Mouse (Mus musculus) heart, postnatal 0 days (tissue): ENCODE data around the gene Rprd2. TPM values are rescaled to one million over a fixed set of nuclear protein-coding genes. Genes with fewer than 3 reads are reported as not detected.

Experiments used
- ATAC-seq: fragments of 200-750 bp; cut with Nextera tagmentation; 2 replicates; pipeline ENCODE4 v1.8.0; 2017; ENCODE audit warnings: low read depth, moderate number of reproducible peaks, moderate library complexity; ENCODE audit not compliant: insufficient read depth
- DNase-seq: peaks from one replicate; pipeline ENCODE4 v3.0.0-alpha.2; 2016; ENCODE audit warnings: low spot score
- H3K27ac ChIP-seq: fragments of 300-500 bp; sonication (generic); 2 replicates; pipeline ENCODE4 v1.5.1; 2014; ENCODE audit warnings: low read depth, mild to moderate bottlenecking
- H3K27me3 ChIP-seq: fragments of 300-500 bp; sonication (generic); 2 replicates; pipeline ENCODE4 v1.6.1; 2014; ENCODE audit warnings: low read length, mixed read lengths; ENCODE audit not compliant: control insufficient read depth, insufficient read depth
- H3K36me3 ChIP-seq: fragments of 300-500 bp; sonication (generic); replicated peaks from 2 replicates; pipeline ENCODE4 v1.6.1; 2014; ENCODE audit warnings: low read length, mixed read lengths; ENCODE audit not compliant: control insufficient read depth, insufficient read depth
- H3K4me1 ChIP-seq: fragments of 300-500 bp; sonication (generic); 2 replicates; pipeline ENCODE4 v1.6.1; 2014; ENCODE audit warnings: antibody characterized with exemption; ENCODE audit not compliant: control insufficient read depth, insufficient read depth
- H3K4me2 ChIP-seq: fragments of 300-500 bp; sonication (generic); 2 replicates; pipeline ENCODE4 v1.6.1; 2014; ENCODE audit warnings: low read depth, mild to moderate bottlenecking, low read length, moderate library complexity
- H3K4me3 ChIP-seq: fragments of 300-500 bp; sonication (generic); 2 replicates; pipeline ENCODE4 v1.5.1; 2014; ENCODE audit warnings: low read depth, low read length
- H3K9ac ChIP-seq: fragments of 300-500 bp; sonication (generic); replicated peaks from 2 replicates; pipeline ENCODE4 v1.6.1; 2014; ENCODE audit warnings: low read depth, low read length, mixed read lengths
- H3K9me3 ChIP-seq: fragments of 300-500 bp; sonication (generic); replicated peaks from 2 replicates; pipeline ENCODE4 v1.6.1; 2016; ENCODE audit warnings: low read length; ENCODE audit not compliant: control insufficient read depth
- CTCF ChIP-seq: IDR thresholded peaks from 2 replicates; pipeline ENCODE4 v1.5.1; 2016; ENCODE audit warnings: antibody characterized with exemption, control low read depth, low read depth
- EP300 ChIP-seq: IDR thresholded peaks from 2 replicates; pipeline ENCODE4 v1.6.1; 2016; ENCODE audit warnings: antibody characterized with exemption, low read depth
- WGBS: fragments of 180-500 bp; shearing (Covaris S2); extraction: QIAGEN DNeasy Blood & Tissue Kit; methylation state at CpG from one replicate; pipeline ENCODE4 v1.1.7; 2014; 5-methylcytosine and 5-hydroxymethylcytosine counted together
- polyA plus RNA-seq: library from polyadenylated mRNA; unstranded; fragments of >200 nt; fragmentation: Nextera tagmentation; extraction: Ambion mirVana; gene quantifications from 2 replicates; pipeline ENCODE4 v1.2.1, GENCODE M21; 2015
- total RNA-seq: library from RNA; depleted of rRNA; stranded (reverse); fragments of >200 nt; gene quantifications from 2 replicates; pipeline ENCODE4 v1.2.3, GENCODE M21; 2014; ENCODE audit warnings: low replicate concordance

Gene Rprd2
- total and polyA plus RNA-seq, 2 experiments from 2014 or later, result 20.8 to 25.6 TPM

DNA sequence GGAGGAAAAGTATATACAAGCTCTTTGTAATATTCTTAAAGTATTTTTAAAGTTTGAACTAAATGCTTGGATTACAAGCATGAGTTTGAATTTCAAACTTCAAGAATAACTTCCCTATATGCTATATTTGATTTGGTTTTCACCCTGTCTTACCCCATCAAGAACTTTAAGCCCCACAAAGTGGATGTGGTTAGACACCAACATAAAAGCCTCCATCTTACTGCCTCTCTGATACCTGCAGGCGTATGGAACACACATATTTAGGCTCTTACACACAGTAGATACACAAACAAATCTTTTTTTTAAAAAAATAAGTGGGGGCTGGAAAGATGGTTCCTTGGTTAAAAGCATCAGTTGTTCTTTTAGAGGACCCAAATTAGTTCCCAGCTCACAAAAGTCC lies 24.4 kb downstream of the Rprd2 start:
- no peak overlapping the region for H3K27ac ChIP-seq
- H3K4me3 ChIP-seq, result no peak overlapping the region
- no peak for ATAC-seq
- no peak overlapping the region for H3K9ac ChIP-seq
- no peaks in the 10 kb centered on the region for H3K9me3 ChIP-seq
- TF ChIP-seq EP300, result no peak
- TF ChIP-seq CTCF, result no peak
- WGBS, result 94% methylated on average over 1 of the region's 1 CpGs
- no peaks in the 10 kb centered on the region for H3K4me1 ChIP-seq
- H3K36me3 ChIP-seq, result 0 out of 2 replicates have a peak, but pooled peaks cover 2% of the 10 kb centered on the region
- no peaks in the 10 kb centered on the region for H3K27me3 ChIP-seq
- no peak for DNase-seq
- H3K4me2 ChIP-seq, result no peak overlapping the region

DNA sequence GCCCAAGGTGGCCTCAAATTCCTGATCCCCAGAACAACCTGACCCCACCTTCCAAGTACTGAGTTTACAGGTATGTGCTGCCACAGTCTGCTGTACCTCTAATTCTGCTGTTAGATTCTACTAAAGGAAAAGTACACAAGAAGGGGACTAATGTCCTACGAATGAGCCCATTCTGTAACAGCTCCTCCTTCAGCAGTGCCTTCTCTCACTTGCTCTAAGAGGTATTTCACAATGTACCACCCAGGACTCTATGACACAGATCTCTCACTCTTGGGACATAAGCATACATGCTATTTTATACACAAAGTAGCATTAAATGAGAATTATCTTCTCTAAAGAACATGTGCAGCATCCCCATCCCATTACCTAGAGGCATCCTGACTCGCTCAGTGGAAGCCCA lies 25.0 kb downstream of the Rprd2 start:
- Histone ChIP-seq H3K4me2 (no peak overlapping the region), H3K36me3 (peaks cover 6% of the 10 kb centered on the region; the same call in 1 of the 2 replicates), H3K9me3 (no peaks in the 10 kb centered on the region), H3K27me3 (no peaks in the 10 kb centered on the region), H3K9ac (no peak overlapping the region), H3K4me3 (no peak overlapping the region), H3K27ac (no peak overlapping the region), H3K4me1 (no peaks in the 10 kb centered on the region)
- DNase-seq (no peak), ATAC-seq (no peak)
- TF ChIP-seq EP300 (no peak), CTCF (no peak)
- WGBS, result 78% methylated on average over 2 of the region's 2 CpGs

DNA sequence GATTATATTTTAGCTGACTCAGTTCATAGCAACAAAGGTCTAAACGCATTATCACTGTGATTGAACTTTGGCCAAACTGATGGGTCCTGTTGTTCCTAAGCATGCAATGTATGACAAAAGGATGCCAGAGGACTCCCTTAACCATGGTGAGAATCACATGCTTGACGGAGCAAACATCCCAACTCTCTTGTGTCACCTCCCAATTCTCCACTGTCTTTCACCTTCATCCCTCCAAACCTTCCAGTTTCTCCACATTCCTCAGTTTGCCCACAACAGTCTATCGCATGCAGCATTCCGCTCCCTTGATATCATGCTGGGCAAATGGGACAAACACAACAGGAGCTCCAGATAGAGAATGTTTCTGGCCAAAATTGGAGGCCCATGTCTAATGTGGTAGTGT lies 33.2 kb downstream of the Rprd2 start:
- ATAC-seq, result no peak
- H3K27me3 ChIP-seq, result no peaks in the 10 kb centered on the region
- TF ChIP-seq CTCF, result no peak
- TF ChIP-seq EP300, result no peak
- no peak overlapping the region for H3K4me2 ChIP-seq
- H3K36me3 ChIP-seq, result peaks cover 74% of the 10 kb centered on the region
- no peak overlapping the region for H3K9ac ChIP-seq
- H3K4me1 ChIP-seq, result no peaks in the 10 kb centered on the region
- DNase-seq, result no peak
- no peak overlapping the region for H3K27ac ChIP-seq
- no peak overlapping the region for H3K4me3 ChIP-seq
- WGBS, result 94% methylated on average over 4 of the region's 4 CpGs
- H3K9me3 ChIP-seq, result no peaks in the 10 kb centered on the region

DNA sequence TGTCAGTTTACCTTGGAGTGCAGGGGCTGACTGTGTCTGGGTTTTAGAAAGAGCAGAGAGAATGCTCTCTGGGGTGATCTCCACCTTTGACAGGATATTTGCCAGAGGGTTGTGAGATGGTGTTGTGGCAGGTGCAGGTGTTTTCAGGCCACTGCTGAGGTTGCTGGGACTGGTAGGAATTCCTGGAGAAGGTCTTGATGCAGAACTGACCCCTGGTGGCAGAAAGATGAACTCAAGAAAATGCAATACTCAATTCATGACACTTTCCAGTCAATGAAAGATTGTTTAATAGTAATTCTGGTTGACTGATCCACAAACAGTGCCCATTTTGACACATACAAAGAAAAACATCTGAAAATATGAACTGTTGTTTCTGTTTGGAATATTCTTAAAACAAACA lies 46.7 kb downstream of the Rprd2 start:
- Histone ChIP-seq H3K9me3 (no peaks in the 10 kb centered on the region), H3K9ac (no peak overlapping the region), H3K4me3 (no peak overlapping the region), H3K36me3 (peaks cover 69% of the 10 kb centered on the region), H3K27me3 (no peaks in the 10 kb centered on the region), H3K4me2 (no peak overlapping the region), H3K27ac (no peak overlapping the region), H3K4me1 (no peaks in the 10 kb centered on the region)
- no peak for TF ChIP-seq EP300
- TF ChIP-seq CTCF, result peak; percentile 64
- DNase-seq (peak; percentile 32), ATAC-seq (no peak)

DNA sequence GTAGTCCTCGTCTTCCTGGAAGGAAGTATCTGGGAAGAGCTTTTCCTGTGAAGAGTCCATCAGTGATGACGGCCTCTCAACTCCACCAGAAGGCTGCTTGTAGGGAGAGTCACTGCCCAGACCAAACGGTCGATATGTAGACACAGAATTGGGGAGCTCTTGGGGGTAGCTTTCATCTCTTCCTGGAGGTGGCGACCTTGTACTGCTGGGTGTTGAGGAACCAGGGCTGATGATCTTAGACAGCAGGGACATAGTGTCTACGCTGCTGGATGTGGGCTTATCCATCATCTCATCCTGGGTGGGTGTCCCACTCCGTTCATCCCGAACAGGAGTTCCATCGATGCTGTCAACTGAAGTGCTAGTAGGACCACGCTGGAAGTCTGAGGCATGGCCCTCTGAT lies 53.1 kb downstream of the Rprd2 start:
- Histone ChIP-seq H3K27ac (no peak overlapping the region), H3K9me3 (no peaks in the 10 kb centered on the region), H3K27me3 (no peaks in the 10 kb centered on the region), H3K4me3 (no peak overlapping the region), H3K9ac (no peak overlapping the region), H3K4me2 (no peak overlapping the region), H3K36me3 (peaks cover 49% of the 10 kb centered on the region), H3K4me1 (no peaks in the 10 kb centered on the region)
- TF ChIP-seq CTCF (no peak), EP300 (no peak)
- DNase-seq (no peak), ATAC-seq (no peak)
- WGBS, result 85% methylated on average over 10 of the region's 10 CpGs

DNA sequence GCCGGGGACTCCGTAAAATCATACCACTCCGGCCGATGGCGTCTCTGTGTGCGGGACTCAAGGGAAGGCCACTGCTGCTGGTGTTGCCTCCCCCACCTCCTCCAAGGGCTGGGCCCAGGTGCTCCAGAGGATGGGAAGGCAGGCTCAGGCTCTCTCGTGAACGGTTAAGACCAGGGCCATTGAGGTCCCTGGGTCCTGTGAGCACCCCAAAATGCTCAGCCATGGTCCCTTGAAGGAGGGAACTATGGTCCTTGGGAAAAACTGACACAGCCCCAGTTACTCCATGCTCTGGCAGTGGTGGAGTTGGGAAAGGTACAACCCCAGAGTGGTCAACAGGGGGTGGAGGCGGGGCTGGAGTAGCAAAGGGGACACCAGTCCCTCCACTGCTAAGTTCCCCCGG lies 54.9 kb downstream of the Rprd2 start:
- no peak overlapping the region for H3K4me2 ChIP-seq
- H3K27me3 ChIP-seq, result no peaks in the 10 kb centered on the region
- no peak for TF ChIP-seq CTCF
- no peak overlapping the region for H3K4me3 ChIP-seq
- ATAC-seq (no peak), DNase-seq (no peak)
- WGBS, result 83% methylated on average over 10 of the region's 10 CpGs
- H3K27ac ChIP-seq, result no peak overlapping the region
- no peaks in the 10 kb centered on the region for H3K9me3 ChIP-seq
- H3K36me3 ChIP-seq, result peaks cover 43% of the 10 kb centered on the region
- H3K9ac ChIP-seq, result no peak overlapping the region
- peaks cover 2% of the 10 kb centered on the region; the same call in 1 of the 2 replicates for H3K4me1 ChIP-seq
